Mouse (Mus musculus) heart, postnatal 0 days (tissue): ENCODE data around the gene Gm45837.

Experiments
- CTCF ChIP-seq: IDR thresholded peaks from 2 replicates; pipeline ENCODE4 v1.5.1; 2016; ENCODE audit warnings: antibody characterized with exemption, control low read depth, low read depth
- EP300 ChIP-seq: IDR thresholded peaks from 2 replicates; pipeline ENCODE4 v1.6.1; 2016; ENCODE audit warnings: antibody characterized with exemption, low read depth

- no peak for TF ChIP-seq CTCF
- TF ChIP-seq EP300, result no peak
These were observed 49.4 kb downstream of the Gm45837 start for GRCm38 (mm10) chr7:101459923-101460607.
